Mouse (Mus musculus): ENCODE measurements around the gene Fyn.
A peak's percentile ranks its signal among the peaks of the same experiment; 100 is the strongest.

Fyn gene

DNA sequence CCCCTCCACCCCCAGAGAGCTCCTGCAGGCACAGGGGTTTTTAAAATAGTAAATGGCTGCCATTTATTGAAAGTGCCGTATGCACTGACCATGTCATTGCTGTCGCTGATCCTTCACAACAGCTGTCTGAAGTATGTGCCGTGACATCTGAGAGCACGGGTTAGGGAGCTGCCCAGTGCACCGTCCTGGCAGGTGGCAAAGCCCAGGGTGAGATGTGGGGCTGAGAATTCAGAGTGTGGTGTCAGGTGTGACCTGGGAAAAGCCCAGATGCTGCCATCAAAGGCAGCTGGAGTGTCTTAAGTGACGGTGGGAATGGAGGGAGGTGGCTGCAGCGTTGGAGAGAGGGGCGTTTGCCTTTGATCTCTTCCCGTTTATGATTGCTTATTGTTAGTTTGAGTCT, 148.7 kb downstream of the Fyn start:
- DNase-seq, result no peak

DNA sequence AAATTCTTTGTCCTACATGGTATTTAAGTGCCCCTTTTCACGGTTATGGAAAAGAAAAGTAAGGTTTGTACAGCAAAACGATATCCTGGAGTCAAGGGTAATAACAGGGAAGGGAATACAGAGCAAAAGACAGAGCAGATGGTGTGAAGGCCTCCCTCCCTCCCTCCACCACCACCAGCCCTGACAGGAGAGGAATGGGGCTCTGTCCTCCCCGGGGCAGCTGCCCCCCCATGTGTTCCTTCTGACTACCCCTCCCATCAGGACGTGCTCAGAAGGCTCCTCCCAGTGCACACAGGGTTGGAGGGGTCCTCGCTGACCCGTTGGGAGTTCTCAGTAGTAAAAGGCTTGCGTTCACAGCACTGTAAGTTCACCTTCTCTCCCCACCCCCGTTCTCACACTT, 149.6 kb downstream of the Fyn start:
- no peak for DNase-seq

- DNase-seq, result no peak
Measured at GRCm38 (mm10) chr10:39518859-39519258, 150.2 kb downstream of the Fyn start.

DNA sequence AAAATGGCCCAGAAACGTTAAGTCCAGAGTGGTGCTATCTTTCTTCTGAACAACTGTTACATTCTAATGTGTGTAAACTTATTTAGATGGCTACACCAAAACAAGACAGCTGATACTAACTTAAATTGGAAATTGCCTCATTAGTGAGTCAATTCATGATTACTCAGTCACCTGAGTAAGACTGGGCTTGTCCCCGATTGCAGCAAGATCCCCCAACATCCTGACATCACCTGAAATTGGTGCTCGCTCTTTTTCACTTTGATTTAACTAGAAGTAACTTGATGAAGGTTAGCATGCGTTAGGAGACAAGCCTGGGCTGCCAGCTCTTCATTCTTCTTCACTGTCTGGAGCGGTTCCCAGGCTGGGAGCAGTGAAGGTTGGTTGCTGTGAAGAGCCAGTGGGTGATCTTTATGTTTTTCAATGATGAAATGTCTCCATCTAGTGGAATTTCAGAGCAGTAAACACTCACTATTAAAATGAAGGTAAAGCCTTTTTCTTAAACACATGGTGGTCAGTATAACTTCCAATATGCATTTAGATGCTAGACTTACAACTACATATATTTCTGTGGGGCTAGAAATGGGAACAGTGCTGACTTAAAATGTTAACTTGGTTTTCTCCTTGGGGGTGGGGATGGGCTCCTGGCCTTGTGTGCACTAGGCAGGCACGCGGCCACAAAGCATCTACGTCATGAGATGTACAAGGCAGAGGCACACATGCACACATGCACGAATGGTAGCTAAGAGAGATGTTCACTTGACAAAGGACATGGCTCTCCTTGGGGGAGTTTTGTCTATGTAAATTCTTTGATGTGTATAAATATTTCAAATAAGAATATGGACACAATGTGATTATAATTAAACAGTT, 151.7 kb downstream of the Fyn start:
- DNase-seq, result peak; percentile 80

GRCm38 (mm10) chr10:39521327-39521726, 152.7 kb downstream of the Fyn start:
- DNase-seq, result no peak

DNA sequence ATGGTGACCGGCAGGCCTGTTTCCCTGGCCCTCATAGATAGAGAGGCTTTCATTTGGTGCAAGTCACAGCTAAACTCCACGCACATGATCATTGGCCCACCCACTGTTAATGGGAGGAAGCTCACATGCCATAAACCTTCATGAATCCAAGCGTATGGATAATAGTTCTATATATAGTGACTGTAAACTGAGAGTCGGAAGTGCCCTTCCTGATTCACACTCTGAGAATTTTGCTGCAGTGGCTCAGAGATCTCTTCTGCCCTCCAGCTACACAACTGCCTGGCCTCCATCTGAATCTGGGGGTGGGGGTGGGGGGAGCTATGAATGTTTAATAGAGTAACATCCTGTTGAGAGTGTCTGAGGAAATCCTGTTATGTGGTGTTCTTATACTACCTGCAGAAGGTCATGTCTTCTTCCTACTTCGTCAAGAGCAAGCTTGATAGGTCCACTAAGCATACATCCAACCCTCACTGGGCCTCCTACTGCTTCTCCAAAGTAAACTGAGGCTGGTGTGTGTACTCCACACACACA, 153.3 kb downstream of the Fyn start:
- no peak for DNase-seq

DNA sequence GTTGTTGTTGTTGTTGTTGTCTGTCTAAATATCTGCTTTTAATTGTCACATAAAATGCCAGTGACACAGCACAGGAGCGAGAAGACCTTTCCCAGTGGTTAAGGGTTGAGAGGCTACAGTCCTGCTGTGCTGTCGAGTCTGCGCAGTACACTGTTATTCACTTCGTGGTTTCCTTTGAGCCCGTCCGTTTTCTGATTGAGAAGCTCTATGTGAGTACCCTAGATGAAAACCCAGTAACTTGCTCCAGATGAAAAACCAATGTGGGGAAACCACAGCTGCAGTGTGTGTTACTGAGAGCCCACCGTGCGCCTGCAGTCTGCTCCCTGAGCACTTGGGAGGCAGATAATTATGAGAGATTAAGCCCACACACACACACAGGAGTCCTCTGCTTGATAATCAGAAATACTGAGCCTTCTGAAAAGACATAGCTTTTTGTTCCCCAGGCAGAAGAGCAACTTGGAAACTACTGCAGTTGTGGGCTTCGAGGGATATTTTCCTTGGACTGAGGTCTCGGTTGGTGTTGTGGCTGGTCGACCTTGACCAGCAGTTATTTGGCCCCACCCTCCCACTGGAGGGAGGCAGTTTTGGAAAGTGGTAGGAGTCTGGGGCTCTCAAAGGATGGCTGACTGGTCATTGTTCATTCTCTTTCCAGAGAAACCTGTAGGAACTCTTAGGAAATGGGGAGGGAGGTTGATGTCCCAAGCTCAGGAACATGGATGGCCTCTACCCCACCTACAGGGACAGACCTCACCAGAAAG, 154.4 kb downstream of the Fyn start:
- DNase-seq, result no peak

DNA sequence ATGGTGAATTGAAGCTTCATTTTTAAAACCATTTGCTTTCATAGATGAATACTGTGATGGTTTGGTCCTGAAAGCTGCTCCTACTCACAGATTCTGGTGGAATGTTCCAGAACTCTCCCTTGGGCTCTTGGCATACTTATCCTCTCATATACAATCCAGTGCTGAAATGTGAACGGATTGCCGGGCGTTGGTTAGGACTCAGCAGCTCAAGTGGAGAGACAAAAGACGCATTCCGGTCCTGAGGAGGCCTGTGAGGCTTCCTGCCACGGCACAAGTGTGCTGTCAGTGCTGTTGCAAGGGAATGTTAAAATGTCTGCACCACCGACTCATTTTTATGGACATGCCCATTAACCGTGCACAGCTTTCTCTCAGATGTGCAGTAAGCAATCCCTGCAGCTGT, 155.7 kb downstream of the Fyn start:
- no peak for DNase-seq

- no peak for DNase-seq
Measured at GRCm38 (mm10) chr10:39525431-39525830, 156.8 kb downstream of the Fyn start.

DNA sequence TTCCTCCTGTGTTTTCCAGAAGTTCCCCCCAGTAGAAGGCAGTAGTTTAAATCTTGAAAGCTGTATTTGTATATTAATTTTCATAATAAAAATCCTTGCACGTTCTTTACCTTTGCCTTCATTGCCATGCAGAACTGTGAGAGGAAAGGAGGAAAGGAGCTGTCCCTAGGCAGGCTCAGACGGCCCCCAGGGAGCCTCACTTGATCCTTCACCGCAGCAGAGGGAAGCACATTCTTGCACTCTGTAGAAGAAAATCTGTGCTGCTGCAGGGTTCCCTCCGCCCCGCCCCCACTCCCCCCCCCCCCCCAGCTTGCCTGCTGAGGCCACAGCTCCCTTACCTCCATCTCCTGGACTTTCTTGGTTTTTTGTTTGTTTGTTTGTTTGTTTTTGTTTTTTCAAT, 158.5 kb downstream of the Fyn start:
- no peak for DNase-seq

DNA sequence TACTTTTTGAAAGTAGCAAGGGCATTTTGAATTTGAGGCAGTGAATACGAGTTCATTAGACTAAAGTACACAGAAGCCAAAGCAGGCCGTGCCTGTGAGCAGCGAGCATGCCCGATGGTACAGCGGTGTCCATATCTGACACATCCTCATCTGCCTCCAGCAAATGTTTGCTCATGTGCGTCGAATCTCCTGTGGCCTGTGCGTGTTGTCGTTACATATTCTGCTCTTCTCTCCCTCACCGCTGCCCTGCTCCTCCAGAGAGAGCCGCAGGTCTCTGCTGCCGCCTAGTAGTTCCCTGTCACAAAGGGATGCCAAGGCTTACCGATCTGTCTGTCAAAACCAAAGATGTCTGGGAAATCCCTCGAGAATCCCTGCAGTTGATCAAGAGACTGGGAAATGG, 160.5 kb downstream of the Fyn start:
- DNase-seq, result no peak

DNA sequence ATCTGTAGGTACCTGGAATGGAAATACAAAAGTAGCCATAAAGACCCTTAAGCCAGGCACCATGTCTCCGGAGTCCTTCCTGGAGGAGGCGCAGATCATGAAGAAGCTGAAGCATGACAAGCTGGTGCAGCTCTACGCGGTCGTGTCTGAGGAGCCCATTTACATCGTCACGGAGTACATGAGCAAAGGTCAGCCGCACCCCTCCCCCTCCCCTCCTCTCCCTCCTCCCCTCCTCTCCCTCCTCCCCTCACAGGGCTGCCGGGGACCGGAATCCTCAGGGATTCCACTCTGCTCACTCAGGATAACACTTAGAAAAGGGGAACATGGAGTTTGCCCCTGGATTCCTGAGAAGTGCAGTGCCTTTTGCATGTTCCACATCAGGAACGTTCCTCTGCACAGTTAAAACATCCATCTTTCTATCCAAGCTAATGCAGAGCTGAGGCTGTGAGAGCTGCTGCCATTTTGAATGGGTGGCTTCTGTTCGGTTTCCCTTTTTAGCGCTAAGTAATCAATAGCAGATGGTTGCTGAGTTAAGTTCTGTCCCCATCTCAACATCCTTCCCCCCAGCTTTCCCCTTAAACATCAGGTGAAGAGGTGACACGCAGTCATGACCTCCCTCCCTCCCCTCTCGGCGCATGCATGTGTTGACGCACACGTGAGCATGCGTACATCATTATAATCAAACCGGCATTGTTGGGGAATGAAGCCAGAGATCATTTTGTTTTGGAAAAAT, 163.5 kb downstream of the Fyn start:
- no peak for DNase-seq

DNA sequence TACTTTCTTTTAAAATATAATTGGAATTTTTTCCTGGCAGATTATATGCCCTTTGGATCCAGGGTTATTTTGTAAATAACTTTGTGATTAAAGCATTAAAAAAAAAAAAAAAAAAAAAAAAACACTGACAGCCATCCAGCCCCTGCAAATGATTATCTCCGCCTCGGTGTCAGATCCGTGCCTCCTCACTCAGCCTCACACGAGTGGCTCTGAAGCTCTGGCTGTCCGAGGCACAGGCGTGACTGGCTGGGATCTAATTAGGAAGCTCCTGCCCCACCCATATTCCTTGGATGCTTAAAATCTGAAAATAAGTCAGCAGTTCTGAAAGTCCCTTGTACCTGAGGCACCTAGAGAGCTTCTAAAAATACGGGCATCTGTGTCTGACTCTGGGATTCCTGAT, 164.2 kb downstream of the Fyn start:
- DNase-seq, result no peak

- no peak for DNase-seq
Measured at GRCm38 (mm10) chr10:39534324-39535026, 165.8 kb downstream of the Fyn start.

- DNase-seq, result no peak
Measured at GRCm38 (mm10) chr10:39535347-39535746, 166.7 kb downstream of the Fyn start.

GRCm38 (mm10) chr10:39536258-39536657, 167.6 kb downstream of the Fyn start:
- peak; percentile 63 for DNase-seq

- DNase-seq, result no peak
Measured at GRCm38 (mm10) chr10:39540012-39540647, 171.5 kb downstream of the Fyn start.

- no peak for DNase-seq
Measured at GRCm38 (mm10) chr10:39540995-39541394, 172.3 kb downstream of the Fyn start.

DNA sequence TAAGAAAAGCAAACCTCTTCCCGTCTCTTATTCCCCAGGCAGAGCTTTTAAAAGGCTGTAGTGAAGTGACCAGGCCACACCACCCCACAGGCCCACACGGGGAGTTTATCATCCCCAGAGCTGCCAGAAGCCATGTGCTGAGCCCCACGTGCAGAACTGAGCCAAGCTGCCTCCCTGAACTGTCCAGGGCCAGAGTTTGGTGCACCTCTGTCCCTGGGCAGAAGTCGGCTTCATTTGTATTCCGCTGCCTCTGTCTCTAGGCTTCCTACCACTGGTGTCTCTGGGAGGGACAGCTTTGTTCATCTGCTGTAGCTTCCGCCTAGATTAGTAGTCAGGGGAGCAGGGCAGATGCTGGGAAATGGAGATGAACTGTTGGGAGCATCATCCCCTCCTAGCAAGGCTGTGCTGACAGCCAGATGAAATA, 172.8 kb downstream of the Fyn start:
- no peak for DNase-seq

DNA sequence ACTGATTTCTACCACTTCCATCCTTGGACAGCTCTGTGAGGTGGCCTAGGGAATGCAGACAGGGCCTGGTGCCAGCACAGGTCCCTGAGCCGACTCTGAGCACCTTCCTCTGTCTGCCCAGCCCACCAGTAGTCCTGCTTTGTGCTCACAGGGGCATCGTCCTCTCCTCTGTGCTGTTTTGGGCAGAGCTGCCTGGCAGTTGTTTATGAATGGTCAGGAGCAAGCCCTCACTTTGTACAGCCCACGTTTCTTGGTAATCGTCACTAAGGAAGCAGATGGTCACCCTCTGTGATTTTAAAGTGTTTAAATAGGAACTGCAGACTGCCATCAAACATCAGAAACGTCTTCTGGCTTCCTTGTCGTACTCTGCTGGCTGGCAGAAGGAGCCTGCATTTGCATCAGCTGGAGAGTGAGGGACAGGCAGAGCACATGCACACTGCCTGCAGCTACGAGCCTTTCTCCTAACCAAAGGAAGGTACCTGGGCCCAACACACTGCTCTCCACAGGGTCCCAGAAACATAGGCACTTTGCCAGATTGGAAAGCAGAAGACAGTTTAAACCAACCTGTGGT, 173.4 kb downstream of the Fyn start:
- DNase-seq, result peak; percentile 55

DNA sequence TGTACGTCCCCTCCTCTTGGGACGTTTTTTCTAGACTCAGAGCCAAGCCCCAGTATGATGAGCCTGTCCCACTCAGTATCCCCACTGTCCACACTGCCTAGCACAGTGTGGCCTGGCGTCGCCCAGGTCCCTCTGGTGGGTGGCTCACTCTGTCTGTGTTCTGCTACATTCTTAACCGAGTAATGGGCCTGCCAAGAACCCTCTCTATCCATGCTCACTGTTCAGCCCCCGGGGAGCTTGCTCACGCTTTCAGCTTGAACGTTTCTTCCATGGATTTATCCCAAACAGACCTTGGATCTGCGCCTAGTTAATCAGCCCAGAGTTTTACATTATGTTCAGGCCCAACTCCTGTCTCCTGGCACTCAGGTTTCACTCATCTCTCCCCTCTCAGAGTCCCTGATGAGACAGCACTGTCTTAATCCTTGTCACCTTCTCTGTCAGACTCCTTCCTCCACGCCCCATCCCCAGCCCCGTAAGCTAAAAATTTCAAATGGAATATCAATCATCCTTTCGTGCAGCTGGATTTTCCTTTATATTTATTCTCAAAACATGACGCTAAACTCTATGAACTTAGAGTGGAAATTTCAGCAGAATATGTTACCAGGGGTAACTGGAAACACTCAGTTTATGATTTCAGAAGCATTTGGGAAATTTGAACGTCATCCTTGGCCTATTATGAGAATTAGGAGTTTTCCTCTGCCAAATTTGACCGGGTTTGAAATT, 174.0 kb downstream of the Fyn start:
- DNase-seq, result peak; percentile 28
